Mouse (Mus musculus) small intestine, adult 2 months (tissue): ENCODE measurements around the gene Tns1. TPM values are rescaled to one million over a fixed set of nuclear protein-coding genes. Genes with fewer than 3 reads are reported as not detected.

Experiments
- H3K27ac ChIP-seq: fragments of 200-500 bp; 2 replicates; pipeline ENCODE4 v1.5.1; 2012; ENCODE audit warnings: low read depth, low read length, control low read depth, inconsistent platforms; ENCODE audit not compliant: insufficient read depth
- H3K27me3 ChIP-seq: fragments of 200-500 bp; 2 replicates; pipeline ENCODE4 v1.6.1; 2012; ENCODE audit warnings: mild to moderate bottlenecking, moderate library complexity, low read length, inconsistent platforms; ENCODE audit not compliant: control insufficient read depth, insufficient read depth
- H3K36me3 ChIP-seq: fragments of 200-500 bp; 2 replicates; pipeline ENCODE4 v1.6.1; 2012; ENCODE audit warnings: mild to moderate bottlenecking, low read length, control low read depth, inconsistent platforms; ENCODE audit not compliant: control insufficient read depth, insufficient read depth
- H3K4me1 ChIP-seq: fragments of 200-500 bp; 2 replicates; pipeline ENCODE4 v1.6.1; 2012; ENCODE audit warnings: low read length, inconsistent platforms, mixed read lengths; ENCODE audit not compliant: control insufficient read depth, insufficient read depth, insufficient read length
- H3K4me3 ChIP-seq: fragments of 200-500 bp; 2 replicates; pipeline ENCODE4 v1.5.1; 2012; ENCODE audit warnings: low read depth, mild to moderate bottlenecking, control low read depth, inconsistent platforms, low read length, moderate library complexity
- CTCF ChIP-seq: fragments of 200-500 bp; IDR thresholded peaks from 2 replicates; pipeline ENCODE4 v1.5.1; 2012; ENCODE audit warnings: low read depth, mild to moderate bottlenecking, control low read depth, inconsistent platforms, low read length, moderate library complexity, mixed read lengths; ENCODE audit not compliant: insufficient replicate concordance, insufficient read length; ENCODE audit errors: extremely low read depth
- POLR2A ChIP-seq: fragments of 200-500 bp; IDR thresholded peaks from 2 replicates; pipeline ENCODE4 v1.6.1; 2012; ENCODE audit warnings: low read depth, mild to moderate bottlenecking, control low read depth, inconsistent platforms, low read length, moderate library complexity
- WGBS: fragments of 180-500 bp; shearing (Covaris S2); methylation state at CpG from one replicate; pipeline ENCODE4 v1.1.7; 2018; 5-methylcytosine and 5-hydroxymethylcytosine counted together
- polyA plus RNA-seq: library from polyadenylated mRNA; depleted of rRNA; stranded (reverse); fragments of >200 nt; gene quantifications from 2 replicates; pipeline ENCODE4 v1.2.3, GENCODE M21; 2012

Gene Tns1
- polyA plus RNA-seq, 1 experiment, result 79.6 TPM

DNA sequence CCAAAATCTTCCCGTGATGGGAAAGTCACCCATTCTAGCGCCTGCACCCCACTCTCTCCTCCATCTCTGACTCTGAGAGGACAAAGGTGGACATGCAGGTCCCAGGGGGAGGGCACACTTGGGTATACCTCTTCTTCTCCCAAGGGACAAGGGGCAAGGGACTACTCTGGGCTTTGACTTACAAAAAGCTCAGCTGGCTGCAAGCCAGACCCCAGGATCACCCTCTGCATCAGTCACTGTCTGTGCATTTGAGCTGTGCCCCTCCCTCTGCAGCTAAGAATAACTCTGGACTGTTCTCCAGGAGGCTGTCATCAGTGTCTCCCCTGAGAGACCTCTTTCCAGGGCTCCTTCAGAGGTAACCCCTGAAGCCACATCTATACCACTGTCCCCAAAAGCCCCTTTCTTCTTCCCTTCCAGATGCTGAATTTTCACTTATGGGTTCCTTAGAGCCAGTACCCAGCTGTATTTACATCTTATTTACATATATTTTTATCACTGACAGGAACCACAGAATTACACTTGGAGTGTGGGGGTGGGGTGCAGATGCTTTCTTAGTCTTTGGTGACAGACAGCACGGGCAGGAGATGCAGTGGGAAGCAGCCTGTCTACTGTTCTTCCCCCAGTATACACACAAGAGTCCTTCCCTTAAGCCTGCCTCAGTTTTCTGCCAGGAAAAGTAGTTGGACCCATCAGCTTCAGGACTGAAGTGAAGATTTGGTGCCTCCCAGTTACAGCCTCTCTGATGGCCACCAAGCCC lies 81.4 kb downstream of the Tns1 start:
- H3K4me3 ChIP-seq, result no peak overlapping the region
- 65% methylated on average over 3 of the region's 3 CpGs for WGBS
- H3K4me1 ChIP-seq, result 0 out of 2 replicates have a peak, but pooled peaks cover 2% of the 10 kb centered on the region
- no peaks in the 10 kb centered on the region for H3K36me3 ChIP-seq
- TF ChIP-seq CTCF (no peak), POLR2A (no peak)
- H3K27ac ChIP-seq, result no peak overlapping the region
- H3K27me3 ChIP-seq, result no peaks in the 10 kb centered on the region

DNA sequence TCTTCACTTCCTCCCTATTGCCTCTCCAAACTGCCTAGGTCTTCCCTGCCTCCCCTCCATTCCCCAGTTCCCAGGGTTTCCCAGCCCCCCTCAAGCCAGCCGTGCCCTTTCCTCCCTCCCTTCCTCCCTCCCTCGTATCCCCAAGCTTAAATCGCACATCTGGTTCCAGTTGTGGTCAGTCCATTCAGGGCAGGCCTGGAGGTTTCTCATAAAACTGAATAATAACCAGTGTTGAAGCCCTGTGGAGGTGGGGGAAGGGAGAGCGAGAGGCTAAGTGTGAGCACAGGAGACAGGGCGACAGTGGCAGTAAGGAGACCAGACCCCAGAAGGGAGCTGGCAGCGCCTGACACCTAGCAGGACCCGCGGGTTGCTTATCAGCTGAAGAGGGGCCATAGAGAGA lies 82.6 kb downstream of the Tns1 start:
- Histone ChIP-seq H3K4me1 (no peaks in the 10 kb centered on the region; the same call in 1 of the 2 replicates), H3K27ac (no peak overlapping the region), H3K4me3 (no peak overlapping the region), H3K36me3 (no peaks in the 10 kb centered on the region), H3K27me3 (peaks cover 3% of the 10 kb centered on the region; the same call in 1 of the 2 replicates)
- WGBS, result 46% methylated on average over 8 of the region's 8 CpGs
- TF ChIP-seq POLR2A (no peak), CTCF (no peak)

- no peaks in the 10 kb centered on the region; the same call in 1 of the 2 replicates for H3K4me1 ChIP-seq
- H3K36me3 ChIP-seq, result no peaks in the 10 kb centered on the region
- H3K27me3 ChIP-seq, result peaks cover 3% of the 10 kb centered on the region; the same call in 1 of the 2 replicates
- no peak overlapping the region for H3K27ac ChIP-seq
- TF ChIP-seq POLR2A, result no peak
- TF ChIP-seq CTCF, result no peak
- 74% methylated on average over 7 of the region's 7 CpGs for WGBS
- H3K4me3 ChIP-seq, result no peak overlapping the region
Observed at GRCm38 (mm10) chr1:74041178-74041577, 83.1 kb downstream of the Tns1 start.

GRCm38 (mm10) chr1:74036560-74037390 lies 87.5 kb downstream of the Tns1 start:
- Histone ChIP-seq H3K36me3 (no peaks in the 10 kb centered on the region), H3K27ac (peak overlapping the region; percentile 86), H3K27me3 (peaks cover 3% of the 10 kb centered on the region; the same call in 1 of the 2 replicates), H3K4me3 (peak overlapping the region; percentile 79), H3K4me1 (no peaks in the 10 kb centered on the region; the same call in 1 of the 2 replicates)
- 4% methylated on average over 40 of the region's 40 CpGs for WGBS
- TF ChIP-seq CTCF, result no peak
- TF ChIP-seq POLR2A, result 0 out of 2 replicates have a peak, but pooled peaks have one; percentile 22

DNA sequence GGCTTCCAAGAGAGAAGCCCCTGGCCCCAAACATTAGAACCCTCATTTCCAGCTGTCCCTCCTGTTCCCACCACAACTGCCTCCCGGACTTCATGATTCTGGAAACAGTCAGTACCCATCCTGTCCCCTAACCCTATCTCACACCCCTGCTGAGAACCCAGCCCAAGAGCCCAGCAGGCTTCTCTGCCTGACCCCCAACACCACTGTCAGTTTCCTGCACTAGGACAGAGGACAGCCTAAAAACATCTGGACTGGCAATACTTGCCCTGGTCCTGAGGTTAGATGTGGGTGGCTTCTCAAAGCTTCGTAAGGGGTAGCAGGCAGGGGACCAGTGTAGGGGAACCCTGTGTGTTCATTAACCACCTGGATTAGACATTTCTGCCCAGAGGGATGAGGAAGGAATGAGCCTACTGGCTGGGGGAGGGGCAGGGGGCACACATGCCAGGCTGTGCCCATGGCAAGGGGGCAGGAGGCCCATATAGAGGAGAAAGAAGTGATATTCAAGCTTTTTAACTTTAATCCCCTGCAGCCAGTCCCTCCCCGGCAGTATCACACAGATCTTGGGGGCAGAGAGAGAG lies 88.2 kb downstream of the Tns1 start:
- 42% methylated on average over 3 of the region's 3 CpGs for WGBS
- TF ChIP-seq CTCF (no peak), POLR2A (no peak)
- peak overlapping the region; percentile 86 for H3K27ac ChIP-seq
- peaks cover 3% of the 10 kb centered on the region; the same call in 1 of the 2 replicates for H3K27me3 ChIP-seq
- no peaks in the 10 kb centered on the region; the same call in 1 of the 2 replicates for H3K4me1 ChIP-seq
- peak overlapping the region; percentile 79 for H3K4me3 ChIP-seq
- no peaks in the 10 kb centered on the region for H3K36me3 ChIP-seq

DNA sequence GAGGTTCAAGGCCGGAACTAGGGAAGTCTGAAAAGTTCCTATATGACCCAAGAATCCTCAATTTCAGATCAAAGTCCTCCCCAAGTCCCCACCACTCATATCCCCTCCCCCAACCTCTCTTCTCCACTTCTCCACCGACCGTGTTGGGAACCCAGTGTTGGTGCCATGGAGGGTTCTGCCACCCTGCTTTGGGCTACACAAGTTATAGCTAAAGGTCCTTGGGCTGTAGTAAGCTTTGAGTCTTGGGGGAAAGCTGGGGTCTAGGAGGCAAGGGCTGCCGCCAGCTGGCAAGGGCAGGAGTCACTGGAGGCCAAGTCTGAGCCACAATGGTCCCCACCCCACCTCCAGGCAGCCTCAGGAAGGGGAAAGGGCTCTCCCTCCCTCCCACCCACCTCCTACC lies 88.8 kb downstream of the Tns1 start:
- no peaks in the 10 kb centered on the region for H3K36me3 ChIP-seq
- H3K27ac ChIP-seq, result peak overlapping the region; percentile 53
- 57% methylated on average over 4 of the region's 4 CpGs for WGBS
- no peak for TF ChIP-seq CTCF
- no peak for TF ChIP-seq POLR2A
- peak overlapping the region; percentile 79 for H3K4me3 ChIP-seq
- H3K4me1 ChIP-seq, result no peaks in the 10 kb centered on the region; the same call in 1 of the 2 replicates
- peaks cover 3% of the 10 kb centered on the region; the same call in 1 of the 2 replicates for H3K27me3 ChIP-seq
